Mouse (Mus musculus): Measurements from ENCODE around the gene Hfm1.

The Hfm1 gene

GRCm38 (mm10) chr5:106925488-106926368, at the start of gene Hfm1:
Gene Hfm1, minus strand, starts transcription at chr5:106926321.
- in situ Hi-C loops (cut with MboI, MseI) = no loop called here

- in situ Hi-C loops (cut with MboI, MseI) = no loop called here
Measured at GRCm38 (mm10) chr5:106973883-106974282, 47.8 kb upstream of the Hfm1 start.

GRCm38 (mm10) chr5:106967578-106967977, 41.5 kb upstream of the Hfm1 start:
- in situ Hi-C loops (cut with MboI, MseI) = no loop called here

GRCm38 (mm10) chr5:106966443-106966842, 40.3 kb upstream of the Hfm1 start:
- in situ Hi-C loops (cut with MboI, MseI) = no loop called here

GRCm38 (mm10) chr5:106964513-106965014, 38.4 kb upstream of the Hfm1 start:
- in situ Hi-C loops (cut with MboI, MseI) = loop anchor here (5.0 kb wide), 1 partner anchor 107 kb away; no protein-coding TSS in a partner anchor

- in situ Hi-C loops (cut with MboI, MseI) = loop anchor here (5.0 kb wide), 1 partner anchor 107 kb away; no protein-coding TSS in a partner anchor
Measured at GRCm38 (mm10) chr5:106963584-106964512, 37.7 kb upstream of the Hfm1 start, which contains the start of gene Cdc7. Gene Cdc7, plus strand, starts transcription at chr5:106964322.

- in situ Hi-C loops (cut with MboI, MseI) = loop anchor here (5.0 kb wide), 1 partner anchor 103 kb away; no protein-coding TSS in a partner anchor
Measured at GRCm38 (mm10) chr5:106960451-106960850, 34.3 kb upstream of the Hfm1 start.

GRCm38 (mm10) chr5:106959031-106959430, 32.9 kb upstream of the Hfm1 start:
- in situ Hi-C loops (cut with MboI, MseI) = no loop called here

- in situ Hi-C loops (cut with MboI, MseI) = no loop called here
Measured at GRCm38 (mm10) chr5:106956467-106956866, 30.3 kb upstream of the Hfm1 start.

- in situ Hi-C loops (cut with MboI, MseI) = loop anchor here (5.0 kb wide), 1 partner anchor 41 kb away; no protein-coding TSS in a partner anchor
Measured at GRCm38 (mm10) chr5:106948683-106949082, 22.6 kb upstream of the Hfm1 start.

- in situ Hi-C loops (cut with MboI, MseI) = loop anchor here (5.0 kb wide), 1 partner anchor 39 kb away; no protein-coding TSS in a partner anchor
Measured at GRCm38 (mm10) chr5:106946342-106946741, 20.2 kb upstream of the Hfm1 start.

GRCm38 (mm10) chr5:106927996-106928395, 1.9 kb upstream of the Hfm1 start:
- in situ Hi-C loops (cut with MboI, MseI) = no loop called here

- in situ Hi-C loops (cut with MboI, MseI) = no loop called here
Measured at GRCm38 (mm10) chr5:106926369-106926686, 207 bp upstream of the Hfm1 start.

GRCm38 (mm10) chr5:106919315-106919714, 6.8 kb downstream of the Hfm1 start:
- in situ Hi-C loops (cut with MboI, MseI) = no loop called here

- in situ Hi-C loops (cut with MboI, MseI) = no loop called here
Measured at GRCm38 (mm10) chr5:106896879-106897278, 29.2 kb downstream of the Hfm1 start.

GRCm38 (mm10) chr5:106891773-106892172, 34.3 kb downstream of the Hfm1 start:
- in situ Hi-C loops (cut with MboI, MseI) = no loop called here

- in situ Hi-C loops (cut with MboI, MseI) = no loop called here
Measured at GRCm38 (mm10) chr5:106887303-106888071, 38.6 kb downstream of the Hfm1 start.

- in situ Hi-C loops (cut with MboI, MseI) = no loop called here
Measured at GRCm38 (mm10) chr5:106885517-106885916, 40.6 kb downstream of the Hfm1 start.

- in situ Hi-C loops (cut with MboI, MseI) = no loop called here
Measured at GRCm38 (mm10) chr5:106876438-106876837, 49.7 kb downstream of the Hfm1 start.

- in situ Hi-C loops (cut with MboI, MseI) = loop anchor here (5.0 kb wide), 1 partner anchor 457 kb away; no protein-coding TSS in a partner anchor
Measured at GRCm38 (mm10) chr5:106860415-106860814, 65.7 kb downstream of the Hfm1 start.

- in situ Hi-C loops (cut with MboI, MseI) = no loop called here
Measured at GRCm38 (mm10) chr5:106853284-106853683, 72.8 kb downstream of the Hfm1 start.
